Mouse (Mus musculus): ENCODE measurements around the gene Ankrd13a.

DNA sequence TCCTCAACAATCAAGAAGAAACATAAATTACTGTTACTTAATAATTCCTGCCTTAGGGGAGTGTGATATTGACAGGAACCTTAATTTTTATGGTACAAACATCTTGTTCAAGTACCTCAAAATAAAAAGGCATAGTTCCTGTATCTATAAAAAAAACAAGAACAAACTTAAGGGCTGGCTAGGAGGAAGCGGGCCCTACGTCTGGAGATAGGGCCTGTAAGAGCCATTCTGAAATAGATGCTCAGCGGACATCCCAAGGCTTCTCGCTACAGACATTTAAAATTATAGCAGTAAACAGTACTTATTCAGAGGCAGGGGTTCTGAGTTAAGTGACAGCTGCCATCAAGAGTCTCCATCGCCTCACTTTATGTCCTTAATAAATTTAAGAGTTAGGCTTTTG is 27.0 kb upstream of the Ankrd13a start:
- TF ChIP-seq CTCF (IDR thresholded peaks at IDR 0.05; ENCODE audit: low read depth) (no peak), EP300 (IDR thresholded peaks at IDR 0.05; ENCODE audit: low read depth) (no peak)

Measured in heart, postnatal 0 days (tissue).